Mouse (Mus musculus) 3134 (cell line): ENCODE data around the gene Olfr373.
"Not testable (repeated sequence)": the region's sequence is repeated elsewhere in the genome, so short reads cannot be mapped to it uniquely, and the experiment has no call there.

Experiments
- DNase-seq: peaks from one replicate; pipeline ENCODE4 v3.0.0-alpha.2; 2011; ENCODE audit warnings: low spot score; ENCODE audit not compliant: insufficient read length; ENCODE audit errors: extremely low read depth

The Olfr373 gene

DNA sequence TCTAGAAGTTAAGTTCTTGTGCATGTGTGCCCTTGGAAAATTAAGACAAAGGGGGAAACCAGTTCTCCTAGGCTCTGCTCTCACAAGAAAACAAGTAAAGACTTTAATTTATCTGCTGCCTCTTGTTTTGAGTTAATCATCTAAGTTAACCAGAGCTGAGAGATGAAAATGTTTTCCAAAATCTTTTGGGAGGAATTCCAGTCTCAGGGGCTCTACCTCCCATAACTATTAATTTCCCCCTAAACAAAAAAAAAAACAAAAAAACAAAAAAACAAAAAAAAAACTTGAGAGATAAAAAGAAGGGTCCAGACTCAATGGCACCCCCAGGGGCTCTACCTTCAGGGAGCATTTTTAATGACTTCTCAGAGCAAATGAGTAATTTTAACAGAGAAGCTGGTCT is at the start of gene Olfr373:
Gene Olfr373 (plus strand): TSS at position 301 of the 400 bp plus-strand sequence.
- DNase-seq: not testable (repeated sequence)

DNA sequence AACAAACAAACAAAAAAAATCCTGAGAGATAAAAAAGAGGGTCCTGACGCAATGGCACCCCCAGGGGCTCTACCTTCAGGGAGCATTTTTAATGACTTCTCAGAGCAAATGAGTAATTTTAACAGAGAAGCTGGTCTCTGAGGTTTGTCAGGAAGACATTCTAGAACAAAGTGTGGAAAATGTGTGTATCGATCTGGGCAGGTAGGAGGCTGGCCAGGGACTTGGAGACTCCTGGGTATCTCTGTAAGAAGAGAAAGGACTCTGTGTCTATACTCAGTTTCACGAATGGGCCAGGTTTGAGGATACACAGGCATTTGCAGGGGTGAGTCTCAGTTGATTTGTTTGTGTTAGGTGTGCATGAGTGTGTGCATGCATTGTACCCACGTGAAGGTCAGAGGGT is 42.1 kb upstream of the Olfr373 start, which contains the start of gene Olfr372:
Gene Olfr372 (plus strand): TSS at position 301 of the 400 bp plus-strand sequence.
- DNase-seq: not testable (repeated sequence)

DNA sequence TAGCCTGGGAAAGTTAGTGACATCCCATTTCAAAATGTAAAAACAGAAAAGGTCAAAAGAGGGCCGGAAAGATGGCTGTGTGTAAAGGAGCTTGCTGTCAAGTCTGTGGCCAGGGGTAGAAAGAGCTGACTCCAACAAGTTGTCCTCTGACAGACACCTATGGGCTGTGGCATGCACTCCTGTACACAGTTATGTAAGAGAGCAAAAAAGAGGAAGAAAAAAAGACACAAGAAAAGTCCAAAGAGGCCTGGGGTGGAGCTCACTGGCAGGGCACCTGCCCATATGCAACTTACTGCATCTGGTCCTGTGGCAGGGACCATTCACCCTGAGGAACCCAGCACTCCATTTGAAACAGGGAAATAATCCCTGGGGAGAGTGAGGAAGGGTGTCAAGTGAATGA is 40.5 kb upstream of the Olfr373 start:
- no peak for DNase-seq

DNA sequence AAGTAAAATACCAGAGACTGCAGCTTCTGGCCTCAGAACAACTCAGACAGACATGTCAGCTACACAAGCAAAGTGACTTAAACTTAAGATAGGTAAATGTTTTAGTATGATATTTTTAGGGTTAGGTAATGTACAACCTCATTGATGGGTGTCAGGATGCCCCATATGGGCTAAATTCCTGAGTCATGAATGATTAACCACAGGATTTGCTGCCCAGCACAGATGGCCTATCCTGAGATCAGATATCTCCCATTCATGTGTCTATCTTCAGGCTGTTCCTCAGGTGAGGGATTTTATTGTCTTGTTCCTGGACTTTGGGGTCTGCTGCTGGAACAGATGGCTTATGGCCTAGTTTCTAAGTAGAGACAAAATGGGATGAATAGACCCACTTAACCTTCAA is 28.3 kb upstream of the Olfr373 start:
- not testable (repeated sequence) for DNase-seq

DNA sequence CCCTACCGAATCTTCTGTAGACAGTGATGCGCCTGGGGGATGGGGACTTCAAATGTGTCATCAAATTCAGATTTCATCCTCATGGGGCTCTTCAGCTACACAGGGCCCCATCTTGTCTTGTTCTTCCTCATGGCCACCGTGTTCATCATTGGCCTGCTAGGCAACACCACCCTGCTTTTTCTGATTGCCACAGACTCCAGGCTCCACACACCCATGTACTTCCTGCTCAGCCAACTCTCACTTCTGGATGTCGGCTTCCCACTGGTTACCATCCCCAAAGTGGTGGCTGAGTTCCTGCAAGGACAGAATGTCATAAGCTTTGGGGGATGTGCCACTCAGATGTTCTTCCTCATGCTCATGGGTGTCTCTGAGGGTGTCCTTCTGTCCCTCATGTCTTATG is 25.3 kb upstream of the Olfr373 start:
- not testable (repeated sequence) for DNase-seq

DNA sequence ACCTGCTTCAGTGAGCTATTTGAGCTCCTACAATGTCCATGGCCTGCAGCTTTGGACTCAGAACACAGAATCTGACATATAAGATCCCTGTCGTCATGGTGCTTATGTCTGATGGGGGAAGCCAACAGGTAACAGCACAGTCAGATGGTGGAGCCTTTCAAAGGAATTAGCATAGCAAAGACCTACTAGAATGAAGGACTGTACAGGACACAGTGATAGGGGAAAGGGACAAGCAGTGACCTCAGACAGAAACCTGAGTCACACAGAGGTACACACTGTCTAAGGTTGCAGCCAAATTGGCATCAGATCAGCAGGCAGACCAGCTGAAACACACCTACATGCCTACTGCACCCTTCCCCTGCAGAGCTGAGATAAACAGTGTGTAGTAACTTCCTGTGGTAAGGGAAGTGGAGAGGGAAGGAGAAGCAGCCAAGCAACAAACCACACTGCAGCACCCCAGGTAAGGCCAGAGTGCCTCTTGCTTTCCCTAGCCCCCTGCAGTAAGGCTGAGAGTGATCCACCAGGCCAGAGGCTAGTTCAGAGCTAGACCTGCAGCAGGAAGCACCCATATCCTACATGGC is 16.1 kb upstream of the Olfr373 start:
- DNase-seq: not testable (repeated sequence)

DNA sequence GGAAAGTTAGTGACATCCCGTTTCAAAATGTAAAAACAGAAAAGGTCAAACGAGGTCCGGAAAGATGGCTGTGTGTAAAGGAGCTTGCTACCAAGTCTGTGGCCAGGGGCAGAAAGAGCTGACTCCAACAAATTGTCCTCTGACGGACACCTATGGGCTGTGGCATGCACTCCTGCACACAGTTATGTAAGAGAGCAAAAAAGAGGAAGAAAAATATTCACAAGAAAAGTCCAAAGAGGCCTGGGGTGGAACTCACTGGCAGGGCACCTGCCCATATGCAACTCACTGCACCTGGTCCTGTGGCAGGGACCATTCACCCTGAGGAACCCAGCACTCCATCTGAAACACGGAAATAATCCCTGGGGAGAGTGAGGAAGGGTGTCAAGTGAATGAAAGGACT is 1.8 kb downstream of the Olfr373 start:
- DNase-seq: no peak

DNA sequence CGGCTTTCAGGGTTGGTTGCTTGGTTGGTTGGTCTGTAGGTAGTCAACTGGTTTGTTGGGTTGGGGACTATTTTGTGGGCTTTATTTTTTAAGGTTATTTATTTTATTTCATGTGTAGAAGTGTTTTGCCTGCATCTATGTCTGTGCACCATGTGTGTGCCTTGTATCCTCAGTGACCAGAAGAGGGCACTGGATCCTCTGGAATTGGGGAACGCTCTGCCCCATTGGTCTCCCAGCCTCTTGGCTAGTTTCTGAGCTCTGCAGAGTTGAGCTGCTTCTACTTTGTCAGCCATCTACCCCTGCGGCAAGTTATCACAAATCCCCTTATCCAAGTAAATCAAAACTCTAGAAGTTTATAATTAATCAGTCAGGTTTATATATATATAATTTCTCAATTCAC is 4.6 kb downstream of the Olfr373 start:
- DNase-seq: not testable (repeated sequence)

DNA sequence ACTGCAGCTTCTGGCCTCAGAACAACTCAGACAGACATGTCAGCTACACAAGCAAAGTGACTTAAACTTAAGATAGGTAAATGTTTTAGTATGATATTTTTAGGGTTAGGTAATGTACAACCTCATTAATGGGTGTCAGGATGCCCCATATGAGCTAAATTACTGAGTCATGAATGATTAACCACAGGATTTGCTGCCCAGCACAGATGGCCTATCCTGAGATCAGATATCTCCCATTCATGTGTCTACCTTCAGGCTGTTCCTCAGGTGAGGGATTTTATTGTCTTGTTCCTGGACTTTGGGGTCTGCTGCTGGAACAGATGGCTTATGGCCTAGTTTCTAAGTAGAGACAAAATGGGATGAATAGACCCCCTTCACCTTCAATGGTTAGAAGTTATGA is 13.7 kb downstream of the Olfr373 start:
- not testable (repeated sequence) for DNase-seq

DNA sequence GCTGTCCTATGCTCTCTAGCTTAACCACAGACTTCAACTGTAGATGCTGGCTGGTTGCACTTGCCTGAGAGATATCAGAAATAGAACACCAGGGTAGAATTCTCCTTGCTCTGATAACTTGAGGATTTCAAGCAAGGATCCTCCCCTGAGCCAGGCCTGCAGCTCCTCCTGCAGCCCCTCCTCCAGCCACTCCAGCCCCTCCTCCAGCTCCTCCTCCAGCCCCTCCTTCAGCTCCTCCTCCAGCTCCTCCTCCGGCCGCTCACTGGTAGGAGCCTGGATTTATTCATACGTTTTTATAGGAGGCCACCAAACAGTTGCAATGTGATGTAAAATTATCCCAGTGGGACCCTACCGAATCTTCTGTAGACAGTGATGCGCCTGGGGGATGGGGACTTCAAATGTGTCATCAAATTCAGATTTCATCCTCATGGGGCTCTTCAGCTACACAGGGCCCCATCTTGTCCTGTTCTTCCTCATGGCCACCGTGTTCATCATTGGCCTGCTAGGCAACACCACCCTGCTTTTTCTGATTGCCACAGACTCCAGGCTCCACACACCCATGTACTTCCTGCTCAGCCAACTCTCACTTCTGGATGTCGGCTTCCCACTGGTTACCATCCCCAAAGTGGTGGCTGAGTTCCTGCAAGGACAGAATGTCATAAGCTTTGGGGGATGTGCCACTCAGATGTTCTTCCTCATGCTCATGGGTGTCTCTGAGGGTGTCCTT is 16.6 kb downstream of the Olfr373 start:
- peak; percentile 48 for DNase-seq

DNA sequence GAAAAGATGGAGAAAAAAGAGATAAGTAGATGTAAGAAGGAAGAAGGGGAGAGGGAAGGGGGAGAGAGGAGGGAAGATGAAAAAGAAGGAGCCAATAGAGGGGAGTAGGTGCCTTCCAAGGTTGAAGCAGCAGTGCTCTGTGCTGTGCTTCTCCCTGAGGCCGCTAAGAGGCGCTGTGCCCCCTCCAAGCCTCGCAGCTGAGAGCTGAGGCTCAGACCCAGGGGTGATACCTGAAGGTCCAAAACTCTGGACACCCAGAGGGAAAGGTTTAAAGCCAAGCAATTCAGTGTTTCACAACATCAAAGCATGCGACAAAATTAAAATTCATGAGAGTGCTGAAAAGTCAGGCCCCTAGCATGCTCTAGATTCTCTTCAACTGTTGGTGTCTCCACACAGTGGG is 22.2 kb downstream of the Olfr373 start:
- no peak for DNase-seq

DNA sequence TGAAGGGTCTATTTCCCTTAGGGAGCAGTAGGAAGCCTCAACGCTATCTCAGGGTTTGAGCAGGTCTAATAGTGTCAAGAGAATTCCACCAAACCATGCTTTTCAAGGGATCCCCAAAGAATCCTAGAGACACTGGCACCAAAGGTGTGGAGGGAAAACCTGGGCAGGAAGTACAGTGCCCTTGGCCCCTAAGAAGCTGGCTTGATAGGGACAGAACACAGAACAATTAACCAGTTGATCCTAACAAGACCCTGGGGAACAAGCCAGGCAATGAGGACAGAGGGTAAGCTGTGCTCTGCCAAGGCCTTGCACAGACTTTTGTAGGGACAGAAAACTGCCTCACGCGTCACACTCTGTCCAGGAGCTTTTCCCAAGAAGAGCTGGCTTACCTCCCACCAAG is 23.8 kb downstream of the Olfr373 start, which contains the start of gene Olfr374:
Gene Olfr374 (plus strand): TSS at position 301 of the 400 bp plus-strand sequence.
- no peak for DNase-seq

DNA sequence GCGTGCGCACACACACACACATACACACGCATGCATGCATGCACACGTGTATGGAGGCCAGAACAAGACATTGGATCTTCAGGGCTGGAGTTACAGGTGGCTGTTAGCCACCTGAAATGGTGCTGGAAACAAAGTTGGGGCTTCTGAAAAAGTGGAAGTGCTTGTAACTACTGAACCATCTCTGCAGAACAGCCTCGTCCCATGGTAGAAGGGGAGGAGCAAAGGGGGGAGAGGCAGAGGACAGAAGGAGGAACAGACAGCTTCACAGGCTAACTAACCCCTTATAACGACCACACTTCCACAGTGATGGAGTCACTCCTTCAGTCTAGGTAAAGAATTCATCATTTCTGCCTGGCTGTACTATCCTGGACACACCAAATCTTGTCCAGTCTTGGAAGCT is 27.9 kb downstream of the Olfr373 start:
- DNase-seq: no peak

DNA sequence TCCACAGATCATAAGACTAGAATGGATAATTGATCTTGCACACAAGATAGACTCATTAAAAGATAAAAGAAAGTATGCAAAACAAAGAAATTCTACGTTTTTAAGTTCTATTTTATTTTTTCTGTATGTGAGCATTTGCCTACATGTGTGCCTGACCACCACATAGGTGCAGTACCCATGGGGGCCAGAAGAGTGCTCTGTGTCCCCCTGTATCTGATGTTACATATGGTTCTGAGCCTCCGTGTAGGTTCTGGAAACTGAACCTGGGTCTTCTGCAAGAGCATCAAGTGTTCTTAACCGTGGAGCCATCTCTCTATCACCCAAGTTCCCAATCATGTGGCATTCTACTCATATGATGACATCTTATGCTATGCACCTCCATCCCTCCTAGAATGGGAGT is 29.5 kb downstream of the Olfr373 start:
- no peak for DNase-seq

DNA sequence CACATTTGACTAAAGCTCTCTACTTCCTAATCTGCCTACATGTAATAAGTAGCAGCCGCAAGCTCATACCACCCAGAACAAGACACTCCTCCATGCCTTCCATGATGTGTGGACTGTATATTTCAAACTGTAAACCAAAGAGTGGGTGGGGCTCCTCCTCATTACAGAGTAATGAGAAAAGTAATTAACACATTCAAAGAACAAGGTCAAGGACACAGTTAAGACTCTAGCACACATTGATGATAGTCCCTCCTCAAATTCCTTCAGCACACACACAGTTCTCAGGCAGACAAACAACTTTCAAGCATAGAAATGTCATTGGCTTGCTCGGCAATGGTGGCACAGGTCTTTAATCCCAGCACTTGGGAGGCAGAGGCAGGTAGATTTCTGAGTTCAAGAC is 32.2 kb downstream of the Olfr373 start:
- no peak for DNase-seq

DNA sequence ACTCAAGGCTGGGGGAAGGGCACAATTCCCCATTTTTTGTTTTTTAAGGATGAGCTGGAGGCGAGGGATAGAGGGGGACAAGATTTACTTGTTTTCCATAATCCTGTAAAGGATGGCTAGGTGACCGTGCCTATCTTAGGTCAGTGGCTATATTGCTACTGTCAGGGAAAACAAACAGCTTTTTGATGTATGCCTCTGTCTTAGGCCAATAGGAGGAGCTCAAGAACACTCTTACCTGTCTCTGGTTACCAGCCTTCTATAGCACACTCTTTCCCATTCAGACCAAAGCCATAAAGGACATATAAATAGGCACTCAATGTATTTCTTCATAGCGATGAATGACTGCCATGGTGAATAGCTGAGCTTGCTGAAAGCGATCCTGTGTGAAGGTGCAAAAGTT is 35.6 kb downstream of the Olfr373 start:
- no peak for DNase-seq

DNA sequence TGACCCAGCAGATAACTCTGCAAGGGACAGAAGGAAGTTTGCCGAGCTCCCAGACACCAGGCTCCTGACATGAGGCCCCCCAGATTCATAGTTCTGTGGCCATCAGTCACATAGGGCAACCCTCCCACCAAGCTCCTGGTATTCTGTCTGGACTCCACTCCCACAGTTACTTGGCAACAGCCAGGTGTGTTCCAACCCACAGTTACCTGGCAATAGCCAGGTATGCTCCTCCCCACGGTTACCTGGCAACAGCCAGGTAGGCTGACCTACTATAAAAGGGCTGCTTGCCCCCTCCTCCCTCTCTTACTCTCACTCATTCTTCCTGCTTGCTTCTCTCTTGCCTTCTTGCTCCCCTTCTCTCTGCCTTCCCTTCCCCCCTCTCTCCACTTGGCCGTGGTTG is 38.5 kb downstream of the Olfr373 start:
- not testable (repeated sequence) for DNase-seq

DNA sequence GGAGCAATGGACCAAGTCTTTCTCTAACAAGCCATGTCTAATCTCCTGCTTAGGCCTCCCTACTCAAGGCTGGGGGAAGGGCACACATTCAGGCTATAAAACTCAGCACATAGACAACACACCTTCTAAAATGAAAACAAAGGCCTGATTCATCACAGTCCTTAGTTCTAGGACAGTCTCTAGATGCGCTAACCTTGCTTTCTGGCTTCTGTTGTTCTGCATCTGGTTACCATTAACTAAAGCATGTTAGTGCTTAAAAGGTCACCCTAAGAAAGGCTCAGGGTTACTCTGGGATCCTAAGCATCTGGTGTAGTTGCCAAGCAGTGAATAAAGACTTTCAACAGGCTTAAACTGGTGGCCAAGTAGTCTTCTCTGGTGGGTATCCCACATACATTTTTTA is 39.0 kb downstream of the Olfr373 start:
- DNase-seq: no peak

DNA sequence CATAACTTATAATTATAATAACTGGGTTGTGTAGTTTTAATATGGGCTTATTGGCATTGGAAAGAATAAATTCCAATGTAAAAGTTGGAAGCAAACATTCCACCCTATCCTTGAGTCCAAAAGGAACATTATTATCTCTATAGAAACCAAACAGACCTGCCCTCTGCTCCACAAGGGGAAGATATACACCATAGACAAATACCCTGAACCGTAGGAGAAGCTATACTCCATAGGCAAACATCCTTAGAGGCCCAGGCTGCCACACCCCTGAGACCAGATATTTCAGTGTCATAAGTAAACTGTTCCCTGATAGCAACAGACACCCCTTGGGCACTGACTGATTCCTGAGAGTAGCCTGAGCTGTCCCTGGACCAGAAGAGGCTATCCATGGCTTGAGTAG is 44.9 kb downstream of the Olfr373 start:
- DNase-seq: no peak

DNA sequence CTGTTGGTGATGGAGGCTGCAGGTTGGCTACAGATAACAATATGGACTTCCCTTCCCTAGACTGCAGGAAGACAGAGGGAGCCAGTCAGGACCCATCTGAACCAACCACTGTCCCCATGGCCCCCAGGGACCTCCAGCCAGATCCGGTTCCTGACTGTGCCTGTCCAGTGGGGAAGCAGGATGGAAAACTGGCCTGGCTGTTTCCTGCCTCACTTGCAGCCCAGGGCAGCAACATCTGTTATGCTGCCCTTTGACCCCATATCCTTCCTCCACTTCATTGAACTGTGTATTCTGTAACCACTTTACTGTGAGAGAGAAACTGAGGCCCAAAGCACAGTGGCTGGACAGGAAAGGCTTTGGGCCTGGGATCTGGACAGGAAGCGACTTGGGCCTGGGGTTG is 48.3 kb downstream of the Olfr373 start:
- DNase-seq: no peak

DNA sequence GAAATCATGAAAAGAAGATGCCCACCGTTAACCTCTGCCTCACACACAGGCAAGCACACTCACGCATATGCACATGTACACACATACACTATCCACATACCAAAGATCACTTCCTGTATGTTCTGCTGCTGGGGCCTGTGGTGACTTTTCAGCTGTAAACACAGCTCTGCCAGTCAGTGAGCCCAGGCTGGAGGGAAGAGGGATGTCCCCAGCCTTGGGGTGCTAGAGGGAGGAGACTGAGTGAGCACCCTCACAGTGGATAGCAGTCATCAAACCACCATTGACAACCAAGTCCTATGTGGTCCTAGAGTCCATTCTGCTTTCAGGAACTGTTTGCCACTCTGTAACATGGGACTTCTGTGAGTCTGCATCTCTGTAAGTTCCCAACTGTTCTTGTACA is 48.9 kb downstream of the Olfr373 start:
- DNase-seq: no peak

DNA sequence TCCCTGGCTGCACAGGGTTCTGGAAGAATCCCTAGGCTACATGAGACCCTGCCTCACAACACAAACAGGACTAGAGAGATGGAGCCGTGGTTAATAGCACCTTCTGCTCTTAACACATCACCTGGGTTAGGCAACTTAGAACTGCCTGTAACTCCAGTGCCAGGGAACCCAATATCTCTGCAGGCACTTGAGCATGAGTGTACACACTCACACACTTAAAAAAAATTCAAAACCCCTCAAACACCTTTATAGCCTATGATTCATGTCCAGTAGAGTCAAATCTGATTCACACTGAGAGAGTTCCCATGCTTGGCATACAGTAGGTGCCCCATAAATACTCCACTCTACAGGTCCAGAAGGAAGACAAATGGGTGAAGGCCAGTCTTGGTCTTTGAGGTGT is 49.4 kb downstream of the Olfr373 start:
- no peak for DNase-seq
